Mouse (Mus musculus) midbrain, embryonic 11.5 days (tissue): ENCODE results near the gene Stpg4. TPM values are rescaled to one million over a fixed set of nuclear protein-coding genes. Genes with fewer than 3 reads are reported as not detected.

Experiments used
- ATAC-seq: fragments of 200-750 bp; cut with Nextera tagmentation; 2 replicates; pipeline ENCODE4 v1.8.0; 2017; ENCODE audit warnings: moderate TSS enrichment, moderate library complexity; ENCODE audit not compliant: low FRiP score
- DNase-seq: peaks from one replicate; pipeline ENCODE4 v3.0.0; 2015; ENCODE audit warnings: low spot score; ENCODE audit errors: missing footprints
- H3K27ac ChIP-seq: fragments of 300-500 bp; sonication (generic); 2 replicates; pipeline ENCODE4 v1.5.1; 2014; ENCODE audit warnings: low read depth, low read length
- H3K27me3 ChIP-seq: fragments of 300-500 bp; sonication (generic); 2 replicates; pipeline ENCODE4 v1.6.1; 2014; ENCODE audit warnings: mild to moderate bottlenecking, low read length, moderate library complexity, mixed read lengths; ENCODE audit not compliant: control insufficient read depth, insufficient read depth
- H3K36me3 ChIP-seq: fragments of 300-500 bp; sonication (generic); 2 replicates; pipeline ENCODE4 v1.6.1; 2014; ENCODE audit warnings: mild to moderate bottlenecking, low read length, moderate library complexity, mixed read lengths; ENCODE audit not compliant: control insufficient read depth, insufficient read depth
- H3K4me1 ChIP-seq: fragments of 300-500 bp; sonication (generic); 2 replicates; pipeline ENCODE4 v1.6.1; 2014; ENCODE audit warnings: low read length; ENCODE audit not compliant: control insufficient read depth, insufficient read depth
- H3K4me2 ChIP-seq: fragments of 300-500 bp; sonication (generic); 2 replicates; pipeline ENCODE4 v1.6.1; 2014; ENCODE audit warnings: mild to moderate bottlenecking, moderate library complexity
- H3K4me3 ChIP-seq: fragments of 300-500 bp; sonication (generic); 2 replicates; pipeline ENCODE4 v1.5.1; 2014; ENCODE audit warnings: low read depth, low read length
- H3K9ac ChIP-seq: fragments of 300-500 bp; sonication (generic); 2 replicates; pipeline ENCODE4 v1.6.1; 2014; ENCODE audit warnings: low read length
- H3K9me3 ChIP-seq: fragments of 300-500 bp; sonication (generic); 2 replicates; pipeline ENCODE4 v1.6.1; 2016; ENCODE audit warnings: low read length; ENCODE audit not compliant: control insufficient read depth
- WGBS: fragments of 180-500 bp; shearing (Covaris S2); extraction: QIAGEN DNeasy Blood & Tissue Kit; methylation state at CpG from one replicate; pipeline ENCODE4 v1.1.7; 2014; 5-methylcytosine and 5-hydroxymethylcytosine counted together
- polyA plus RNA-seq: library from polyadenylated mRNA; unstranded; fragments of >200 nt; fragmentation: Nextera tagmentation; extraction: Ambion mirVana; gene quantifications from 2 replicates; pipeline ENCODE4 v1.2.1, GENCODE M21; 2014

Gene Stpg4
- polyA plus RNA-seq, 1 experiment from 2014 or later: not detected

GRCm38 (mm10) chr17:87402444-87402843, 25.1 kb downstream of the Stpg4 start:
- Histone ChIP-seq H3K36me3 (no peaks in the 10 kb centered on the region), H3K9ac (no peak overlapping the region)
- 92% methylated on average over 11 of the region's 11 CpGs for WGBS

GRCm38 (mm10) chr17:87397088-87397487, 30.5 kb downstream of the Stpg4 start:
- ATAC-seq: no peak
- Histone ChIP-seq H3K4me2 (no peak overlapping the region), H3K27ac (no peak overlapping the region), H3K9me3 (no peaks in the 10 kb centered on the region), H3K9ac (no peak overlapping the region), H3K36me3 (no peaks in the 10 kb centered on the region), H3K4me3 (no peak overlapping the region), H3K27me3 (no peaks in the 10 kb centered on the region), H3K4me1 (0 out of 2 replicates have a peak, but pooled peaks cover 2% of the 10 kb centered on the region)
- DNase-seq: peak; percentile 31
- 71% methylated on average over 11 of the region's 11 CpGs for WGBS

More at GRCm38 (mm10) chr17:87402444-87402843, 25.1 kb downstream of the Stpg4 start:
- H3K4me3 ChIP-seq: no peak overlapping the region
- no peak overlapping the region for H3K4me2 ChIP-seq
- H3K27me3 ChIP-seq: no peaks in the 10 kb centered on the region
- H3K27ac ChIP-seq: no peak overlapping the region
- DNase-seq: no peak
- no peak for ATAC-seq
- H3K4me1 ChIP-seq: 0 out of 2 replicates have a peak, but pooled peaks cover 2% of the 10 kb centered on the region
- no peaks in the 10 kb centered on the region for H3K9me3 ChIP-seq

GRCm38 (mm10) chr17:87391242-87391641, 36.3 kb downstream of the Stpg4 start:
- no peak for DNase-seq
- ATAC-seq: no peak
- WGBS: 83% methylated on average over 7 of the region's 7 CpGs
- no peaks in the 10 kb centered on the region for H3K36me3 ChIP-seq
- H3K4me3 ChIP-seq: no peak overlapping the region
- H3K9ac ChIP-seq: no peak overlapping the region
- H3K27ac ChIP-seq: no peak overlapping the region
- H3K4me1 ChIP-seq: no peaks in the 10 kb centered on the region
- H3K9me3 ChIP-seq: no peaks in the 10 kb centered on the region
- no peaks in the 10 kb centered on the region for H3K27me3 ChIP-seq
- no peak overlapping the region for H3K4me2 ChIP-seq

- H3K36me3 ChIP-seq: no peaks in the 10 kb centered on the region
- no peaks in the 10 kb centered on the region for H3K27me3 ChIP-seq
- H3K4me2 ChIP-seq: no peak overlapping the region
- DNase-seq (no peak), ATAC-seq (no peak)
- H3K27ac ChIP-seq: no peak overlapping the region
- 55% methylated on average over 4 of the region's 5 CpGs for WGBS
- H3K9me3 ChIP-seq: no peaks in the 10 kb centered on the region
- H3K4me1 ChIP-seq: no peaks in the 10 kb centered on the region
- no peak overlapping the region for H3K9ac ChIP-seq
- no peak overlapping the region for H3K4me3 ChIP-seq
Observed at GRCm38 (mm10) chr17:87387068-87387467, 40.5 kb downstream of the Stpg4 start.

GRCm38 (mm10) chr17:87385835-87386234, 41.7 kb downstream of the Stpg4 start:
- Histone ChIP-seq H3K4me3 (no peak overlapping the region), H3K27ac (no peak overlapping the region), H3K9me3 (no peaks in the 10 kb centered on the region), H3K36me3 (no peaks in the 10 kb centered on the region), H3K4me1 (no peaks in the 10 kb centered on the region), H3K9ac (no peak overlapping the region), H3K27me3 (no peaks in the 10 kb centered on the region), H3K4me2 (no peak overlapping the region)
- DNase-seq: no peak
- 69% methylated on average over 3 of the region's 3 CpGs for WGBS
- no peak for ATAC-seq

- Histone ChIP-seq H3K9me3 (no peaks in the 10 kb centered on the region), H3K4me3 (no peak overlapping the region), H3K27me3 (no peaks in the 10 kb centered on the region), H3K27ac (no peak overlapping the region), H3K36me3 (no peaks in the 10 kb centered on the region), H3K4me2 (no peak overlapping the region), H3K4me1 (peaks cover 32% of the 10 kb centered on the region), H3K9ac (no peak overlapping the region)
- no peak for DNase-seq
- ATAC-seq: no peak
- WGBS: 91% methylated on average over 9 of the region's 9 CpGs
Observed at GRCm38 (mm10) chr17:87380681-87381080, 46.9 kb downstream of the Stpg4 start.

- Histone ChIP-seq H3K27ac (peak overlapping the region; percentile 20; the same call in 1 of the 2 replicates), H3K27me3 (no peaks in the 10 kb centered on the region), H3K4me3 (no peak overlapping the region), H3K4me2 (0 out of 2 replicates have a peak overlapping the region, but pooled peaks have one; percentile 9), H3K36me3 (no peaks in the 10 kb centered on the region), H3K9me3 (no peaks in the 10 kb centered on the region), H3K9ac (peak overlapping the region; percentile 44), H3K4me1 (peaks cover 32% of the 10 kb centered on the region)
- 63% methylated on average over 10 of the region's 10 CpGs for WGBS
- DNase-seq (no peak), ATAC-seq (peak; percentile 6; the same call in 1 of the 2 replicates)
Observed at GRCm38 (mm10) chr17:87379821-87380220, 47.7 kb downstream of the Stpg4 start.

GRCm38 (mm10) chr17:87379160-87379624, 48.3 kb downstream of the Stpg4 start:
- 67% methylated on average over 11 of the region's 11 CpGs for WGBS
- no peak for ATAC-seq

GRCm38 (mm10) chr17:87378354-87379159, 49.0 kb downstream of the Stpg4 start:
- Histone ChIP-seq H3K27ac (peak overlapping the region; percentile 51), H3K27me3 (no peaks in the 10 kb centered on the region), H3K9me3 (no peaks in the 10 kb centered on the region), H3K9ac (peak overlapping the region; percentile 28; the same call in 1 of the 2 replicates), H3K4me3 (no peak overlapping the region), H3K36me3 (no peaks in the 10 kb centered on the region), H3K4me1 (peaks cover 32% of the 10 kb centered on the region), H3K4me2 (peak overlapping the region; percentile 19; the same call in 1 of the 2 replicates)
- ATAC-seq (peak; percentile 74), DNase-seq (peak; percentile 93)
- WGBS: 33% methylated on average over 16 of the region's 16 CpGs

More at GRCm38 (mm10) chr17:87379160-87379624, 48.3 kb downstream of the Stpg4 start:
- no peaks in the 10 kb centered on the region for H3K9me3 ChIP-seq
- H3K4me1 ChIP-seq: peaks cover 32% of the 10 kb centered on the region
- no peak overlapping the region for H3K4me3 ChIP-seq
- no peaks in the 10 kb centered on the region for H3K36me3 ChIP-seq
- H3K27ac ChIP-seq: peak overlapping the region; percentile 51; the same call in 1 of the 2 replicates
- H3K9ac ChIP-seq: no peak overlapping the region; the same call in 1 of the 2 replicates
- H3K4me2 ChIP-seq: peak overlapping the region; percentile 1
- no peak for DNase-seq
- H3K27me3 ChIP-seq: no peaks in the 10 kb centered on the region
